ENCODE assay signal across 25 mouse cellular contexts in genomic region chr11:78556070-78556469, GRCm38 (mm10). TPM values are rescaled to one million over a fixed set of nuclear protein-coding genes. Genes with fewer than 3 reads are reported as not detected.
DNase-seq lines count a peak whose midpoint lies in the region; ATAC-seq and TF ChIP-seq lines count a peak whose summit lies in the region.
"Had no signal": no experiment of that assay in that cellular context is flagged by ENCODE, and none has a peak within 500 bp of the region (broad histone marks: within the 10 kb centered on the region; RNA-seq: fewer than 3 reads in every experiment).

No protein-coding gene starts in this region.

- H3K4me3 ChIP-seq in heart, embryonic 15.5 days: no peak overlapping the region
- no peak overlapping the region for H3K4me3 ChIP-seq in liver, embryonic 15.5 days (replicated peaks)
- no peak overlapping the region for H3K4me3 ChIP-seq in intestine, postnatal 0 days (ENCODE audit: low read depth, low read length)
- no peak overlapping the region for H3K4me3 ChIP-seq in stomach, embryonic 16.5 days (replicated peaks; ENCODE audit: low read length)
- H3K4me3 ChIP-seq: embryonic facial prominence, embryonic 12.5 days; forebrain, embryonic 12.5 days; limb, embryonic 15.5 days; midbrain, embryonic 15.5 days; neural tube, embryonic 12.5 days had no signal

- DNase-seq in heart, postnatal 4 days: no peak
- DNase-seq in liver: no peak
- DNase-seq: cerebellum, adult 2 months; cerebellum, postnatal 25 days; gastrocnemius, postnatal 10 days; kidney, adult 18-20 months; left cerebral cortex, postnatal 4 days; right cerebral cortex, postnatal 14 days; spleen, adult 18-20 months; thymus, adult 2 months; thymus, postnatal 4 days had no signal

- no peaks in the 10 kb centered on the region for H3K36me3 ChIP-seq in heart, embryonic 15.5 days
- H3K36me3 ChIP-seq in liver, embryonic 15.5 days (replicated peaks): no peaks in the 10 kb centered on the region
- H3K36me3 ChIP-seq in intestine, postnatal 0 days (ENCODE audit: control insufficient read depth, insufficient read depth): no peaks in the 10 kb centered on the region
- H3K36me3 ChIP-seq in stomach, embryonic 16.5 days (ENCODE audit: control insufficient read depth, insufficient read depth, low read length): no peaks in the 10 kb centered on the region
- H3K36me3 ChIP-seq: embryonic facial prominence, embryonic 12.5 days; forebrain, embryonic 12.5 days; limb, embryonic 15.5 days; midbrain, embryonic 15.5 days; neural tube, embryonic 12.5 days had no signal

- no peak overlapping the region for H3K9ac ChIP-seq in heart, embryonic 15.5 days
- H3K9ac ChIP-seq in liver, embryonic 15.5 days: no peak overlapping the region
- H3K9ac ChIP-seq in intestine, postnatal 0 days (ENCODE audit: low read depth, low read length): no peak overlapping the region
- H3K9ac ChIP-seq in stomach, embryonic 16.5 days (ENCODE audit: low read length): no peak overlapping the region
- H3K9ac ChIP-seq: embryonic facial prominence, embryonic 12.5 days; forebrain, embryonic 12.5 days; limb, embryonic 15.5 days; midbrain, embryonic 15.5 days; neural tube, embryonic 12.5 days had no signal

- no peaks in the 10 kb centered on the region for H3K27me3 ChIP-seq in heart, embryonic 15.5 days
- no peaks in the 10 kb centered on the region for H3K27me3 ChIP-seq in liver, embryonic 15.5 days
- H3K27me3 ChIP-seq in intestine, postnatal 0 days (replicated peaks; ENCODE audit: control insufficient read depth, insufficient read depth, low read length): no peaks in the 10 kb centered on the region
- H3K27me3 ChIP-seq in stomach, embryonic 16.5 days (ENCODE audit: control insufficient read depth, insufficient read depth, low read length): no peaks in the 10 kb centered on the region
- H3K27me3 ChIP-seq: embryonic facial prominence, embryonic 12.5 days; forebrain, embryonic 12.5 days; limb, embryonic 15.5 days; midbrain, embryonic 15.5 days; neural tube, embryonic 12.5 days had no signal

- 71% methylated on average over 4 of the region's 4 CpGs for WGBS in heart, embryonic 15.5 days
- 55% methylated on average over 4 of the region's 4 CpGs for WGBS in liver, embryonic 15.5 days (ENCODE audit: insufficient replicate concordance)
- 52% methylated on average over 4 of the region's 4 CpGs for WGBS in intestine, postnatal 0 days
- WGBS in stomach, embryonic 16.5 days: 60% methylated on average over 4 of the region's 4 CpGs

- peaks cover 15% of the 10 kb centered on the region for H3K4me1 ChIP-seq in heart, embryonic 15.5 days (replicated peaks)
- peaks cover 23% of the 10 kb centered on the region for H3K4me1 ChIP-seq in liver, embryonic 15.5 days (replicated peaks)
- 0 out of 2 replicates have a peak, but pooled peaks cover 17% of the 10 kb centered on the region for H3K4me1 ChIP-seq in intestine, postnatal 0 days (replicated peaks; ENCODE audit: control insufficient read depth, insufficient read depth, low read length)
- H3K4me1 ChIP-seq in stomach, embryonic 16.5 days (ENCODE audit: control insufficient read depth, insufficient read depth, low read length): peaks cover 7% of the 10 kb centered on the region
- H3K4me1 ChIP-seq: embryonic facial prominence, embryonic 12.5 days; neural tube, embryonic 12.5 days had no signal

- peak overlapping the region; percentile 78 for H3K27ac ChIP-seq in heart, embryonic 15.5 days
- peak overlapping the region; percentile 38; the same call in 1 of the 2 replicates for H3K27ac ChIP-seq in liver, embryonic 15.5 days (replicated peaks)
- H3K27ac ChIP-seq in intestine, postnatal 0 days (ENCODE audit: low read depth, low read length): peak overlapping the region; percentile 64; the same call in 1 of the 2 replicates
- peak overlapping the region; percentile 43 for H3K27ac ChIP-seq in stomach, embryonic 16.5 days (ENCODE audit: low read length)
- H3K27ac ChIP-seq: embryonic facial prominence, embryonic 12.5 days; forebrain, embryonic 12.5 days; hindbrain, postnatal 0 days; kidney, postnatal 0 days; limb, embryonic 15.5 days; macrophage; midbrain, embryonic 15.5 days; neural tube, embryonic 12.5 days had no signal

- ATAC-seq in heart, embryonic 15.5 days (replicated peaks; ENCODE audit: insufficient number of reproducible peaks, insufficient read depth, low FRiP score, low read depth): no peak
- no peak for ATAC-seq in liver, embryonic 15.5 days (ENCODE audit: insufficient read depth)
- no peak for ATAC-seq in intestine, postnatal 0 days
- no peak for ATAC-seq in stomach, embryonic 16.5 days (ENCODE audit: insufficient read depth, low FRiP score)
- no peak for ATAC-seq in frontal cortex, adult (ENCODE audit: low TSS enrichment)
- ATAC-seq: activated CD4-positive, CD25-positive, alpha-beta regulatory T cell, adult 4 months; hindbrain, postnatal 0 days; midbrain, embryonic 15.5 days had no signal

- H3K9me3 ChIP-seq in heart, embryonic 15.5 days (replicated peaks): no peaks in the 10 kb centered on the region
- no peaks in the 10 kb centered on the region for H3K9me3 ChIP-seq in liver, embryonic 15.5 days (replicated peaks)
- no peaks in the 10 kb centered on the region for H3K9me3 ChIP-seq in intestine, postnatal 0 days (ENCODE audit: control insufficient read depth)
- peaks cover 7% of the 10 kb centered on the region; the same call in 1 of the 2 replicates for H3K9me3 ChIP-seq in stomach, embryonic 16.5 days (replicated peaks; ENCODE audit: control insufficient read depth, low read length)
- H3K9me3 ChIP-seq: limb, embryonic 15.5 days; midbrain, embryonic 15.5 days had no signal

- no peak for TF ChIP-seq CTCF in intestine, postnatal 0 days (IDR thresholded peaks at IDR 0.05; ENCODE audit: low read depth)

- H3K4me2 ChIP-seq in heart, embryonic 15.5 days: no peak overlapping the region
- no peak overlapping the region for H3K4me2 ChIP-seq in liver, embryonic 15.5 days
- H3K4me2 ChIP-seq in intestine, postnatal 0 days (replicated peaks; ENCODE audit: low read depth): no peak overlapping the region
- H3K4me2 ChIP-seq in stomach, embryonic 16.5 days (ENCODE audit: low read depth, low read length): no peak overlapping the region
- H3K4me2 ChIP-seq: embryonic facial prominence, embryonic 12.5 days; forebrain, embryonic 12.5 days; limb, embryonic 15.5 days; midbrain, embryonic 15.5 days; neural tube, embryonic 12.5 days had no signal

RNA-seq across cellular contexts. Expression of gene Tmem97, which starts 5.5 kb away (rescaled TPM):
- polyA plus RNA-seq in heart, embryonic 15.5 days (2015; fragmentation: Nextera tagmentation; extraction: Ambion mirVana): 43.8 and 48.7 TPM in 2 replicates
- 10 to 100 TPM; 31.4 to 32.3 TPM for total RNA-seq in heart, postnatal 4 days (2021)
- 101 and 112 TPM in 2 replicates for polyA plus RNA-seq in liver, embryonic 15.5 days (2015; fragmentation: Nextera tagmentation; extraction: Ambion mirVana)
- 83.9 and 86.9 TPM in 2 replicates for polyA plus RNA-seq in intestine, postnatal 0 days (2015; fragmentation: Nextera tagmentation; extraction: Ambion mirVana)
- polyA plus RNA-seq in stomach, embryonic 16.5 days (2015; fragmentation: Nextera tagmentation; extraction: Ambion mirVana): 213 and 223 TPM in 2 replicates

RNA-seq across cellular contexts. Expression of gene Ift20, which starts 19.9 kb away (rescaled TPM):
- 97.5 and 106 TPM in 2 replicates for polyA plus RNA-seq in heart, embryonic 15.5 days (2015; fragmentation: Nextera tagmentation; extraction: Ambion mirVana)
- 10 to 100 TPM; 56.3 to 58.9 TPM for total RNA-seq in heart, postnatal 4 days (2021)
- 57.7 and 66.1 TPM in 2 replicates for polyA plus RNA-seq in liver, embryonic 15.5 days (2015; fragmentation: Nextera tagmentation; extraction: Ambion mirVana)
- 221 and 222 TPM in 2 replicates for polyA plus RNA-seq in intestine, postnatal 0 days (2015; fragmentation: Nextera tagmentation; extraction: Ambion mirVana)
- polyA plus RNA-seq in stomach, embryonic 16.5 days (2015; fragmentation: Nextera tagmentation; extraction: Ambion mirVana): 136 and 157 TPM in 2 replicates

RNA-seq across cellular contexts. Expression of gene Tnfaip1, which starts 19.9 kb away (rescaled TPM):
- polyA plus RNA-seq in heart, embryonic 15.5 days (2015; fragmentation: Nextera tagmentation; extraction: Ambion mirVana): 63.7 and 73.0 TPM in 2 replicates
- total RNA-seq in heart, postnatal 4 days (2021): 10 to 100 TPM; 69.6 to 71.6 TPM
- polyA plus RNA-seq in liver, embryonic 15.5 days (2015; fragmentation: Nextera tagmentation; extraction: Ambion mirVana): 14.9 and 17.1 TPM in 2 replicates
- polyA plus RNA-seq in intestine, postnatal 0 days (2015; fragmentation: Nextera tagmentation; extraction: Ambion mirVana): 64.7 and 71.5 TPM in 2 replicates
- polyA plus RNA-seq in stomach, embryonic 16.5 days (2015; fragmentation: Nextera tagmentation; extraction: Ambion mirVana): 76.2 and 84.1 TPM in 2 replicates

RNA-seq across cellular contexts. Expression of gene Poldip2, which starts 44.1 kb away (rescaled TPM):
- polyA plus RNA-seq in heart, embryonic 15.5 days (2015; fragmentation: Nextera tagmentation; extraction: Ambion mirVana): 157 and 162 TPM in 2 replicates
- 100 to 1,000 TPM; 148 to 152 TPM for total RNA-seq in heart, postnatal 4 days (2021)
- 61.4 and 66.3 TPM in 2 replicates for polyA plus RNA-seq in liver, embryonic 15.5 days (2015; fragmentation: Nextera tagmentation; extraction: Ambion mirVana)
- 65.8 and 67.1 TPM in 2 replicates for polyA plus RNA-seq in intestine, postnatal 0 days (2015; fragmentation: Nextera tagmentation; extraction: Ambion mirVana)
- 131 and 136 TPM in 2 replicates for polyA plus RNA-seq in stomach, embryonic 16.5 days (2015; fragmentation: Nextera tagmentation; extraction: Ambion mirVana)

RNA-seq across cellular contexts. Expression of gene Tmem199, which starts 44.1 kb away (rescaled TPM):
- polyA plus RNA-seq in heart, embryonic 15.5 days (2015; fragmentation: Nextera tagmentation; extraction: Ambion mirVana): 36.3 and 37.8 TPM in 2 replicates
- 10 to 100 TPM; 18.3 to 19.6 TPM for total RNA-seq in heart, postnatal 4 days (2021)
- polyA plus RNA-seq in liver, embryonic 15.5 days (2015; fragmentation: Nextera tagmentation; extraction: Ambion mirVana): 20.0 and 20.4 TPM in 2 replicates
- 49.2 and 51.2 TPM in 2 replicates for polyA plus RNA-seq in intestine, postnatal 0 days (2015; fragmentation: Nextera tagmentation; extraction: Ambion mirVana)
- polyA plus RNA-seq in stomach, embryonic 16.5 days (2015; fragmentation: Nextera tagmentation; extraction: Ambion mirVana): 38.9 and 43.1 TPM in 2 replicates
